Mouse (Mus musculus): Measurements from ENCODE around the gene CT030661.1. TPM values are rescaled to one million over a fixed set of nuclear protein-coding genes. Genes with fewer than 3 reads are reported as not detected.
"Not testable (repeated sequence)": the region's sequence is repeated elsewhere in the genome, so short reads cannot be mapped to it uniquely, and the experiment has no call there.

Gene CT030661.1
- polyA plus RNA-seq (2012; rRNA removed) = 1.4 and 2.0 TPM in 2 replicates

GRCm38 (mm10) chr17:22314730-22315226, at the start of gene CT030661.1:
Gene CT030661.1, minus strand, starts transcription at chr17:22314837.
- Histone ChIP-seq H3K4me3 (ENCODE audit: control insufficient read depth, low read depth, low read length) (peak within 1 kb of the TSS; percentile 85), H3K27ac (ENCODE audit: control insufficient read depth, insufficient read depth, low read depth, low read length) (peak within 1 kb of the TSS; percentile 61; the same call in 1 of the 2 replicates)
- not testable (repeated sequence) for H3K4me1 ChIP-seq (ENCODE audit: control insufficient read depth, insufficient read depth, low read length); H3K36me3 ChIP-seq (ENCODE audit: control insufficient read depth, insufficient read depth, low read length); H3K27me3 ChIP-seq (ENCODE audit: control insufficient read depth, insufficient read depth, low read length)
- TF ChIP-seq POLR2A (IDR thresholded peaks at IDR 0.05; ENCODE audit: control insufficient read depth, low read depth, low read length) = peak; percentile 47; the same call in 1 of the 2 replicates

- Histone ChIP-seq H3K36me3 (ENCODE audit: control insufficient read depth, insufficient read depth, low read length) (no peaks in the 10 kb centered on the region), H3K27ac (ENCODE audit: control insufficient read depth, insufficient read depth, low read depth, low read length) (no peak overlapping the region), H3K4me3 (ENCODE audit: control insufficient read depth, low read depth, low read length) (no peak overlapping the region), H3K27me3 (ENCODE audit: control insufficient read depth, insufficient read depth, low read length) (no peaks in the 10 kb centered on the region), H3K4me1 (ENCODE audit: control insufficient read depth, insufficient read depth, low read length) (peaks cover 5% of the 10 kb centered on the region; the same call in 1 of the 2 replicates)
- no peak for TF ChIP-seq POLR2A (IDR thresholded peaks at IDR 0.05; ENCODE audit: control insufficient read depth, low read depth, low read length)
- TF ChIP-seq CTCF (IDR thresholded peaks at IDR 0.05; ENCODE audit: control insufficient read depth, insufficient read depth, insufficient replicate concordance, low read depth, low read length) = no peak
These were observed 49.3 kb upstream of the CT030661.1 start for GRCm38 (mm10) chr17:22363895-22364294.

GRCm38 (mm10) chr17:22361101-22361781, 46.6 kb upstream of the CT030661.1 start, which contains the start of the genes Zfp944 and Zfp758:
Gene Zfp944, minus strand, starts transcription at chr17:22361400.
Gene Zfp758, plus strand, starts transcription at chr17:22361453.
- H3K27ac ChIP-seq (ENCODE audit: control insufficient read depth, insufficient read depth, low read depth, low read length) = peak within 1 kb of the TSS; percentile 78
- H3K4me1 ChIP-seq (ENCODE audit: control insufficient read depth, insufficient read depth, low read length); H3K27me3 ChIP-seq (ENCODE audit: control insufficient read depth, insufficient read depth, low read length); H3K36me3 ChIP-seq (ENCODE audit: control insufficient read depth, insufficient read depth, low read length): not testable (repeated sequence)
- H3K4me3 ChIP-seq (ENCODE audit: control insufficient read depth, low read depth, low read length) = peak within 1 kb of the TSS; percentile 81

- Histone ChIP-seq H3K27me3 (ENCODE audit: control insufficient read depth, insufficient read depth, low read length) (no peaks in the 10 kb centered on the region), H3K36me3 (ENCODE audit: control insufficient read depth, insufficient read depth, low read length) (no peaks in the 10 kb centered on the region), H3K27ac (ENCODE audit: control insufficient read depth, insufficient read depth, low read depth, low read length) (peak overlapping the region; percentile 71)
These were observed 45.9 kb upstream of the CT030661.1 start for GRCm38 (mm10) chr17:22360572-22360971.

GRCm38 (mm10) chr17:22352794-22353193, 38.2 kb upstream of the CT030661.1 start:
- H3K27ac ChIP-seq (ENCODE audit: control insufficient read depth, insufficient read depth, low read depth, low read length) = no peak overlapping the region
- H3K4me1 ChIP-seq (ENCODE audit: control insufficient read depth, insufficient read depth, low read length) = no peaks in the 10 kb centered on the region
- TF ChIP-seq CTCF (IDR thresholded peaks at IDR 0.05; ENCODE audit: control insufficient read depth, insufficient read depth, insufficient replicate concordance, low read depth, low read length) (no peak), POLR2A (IDR thresholded peaks at IDR 0.05; ENCODE audit: control insufficient read depth, low read depth, low read length) (no peak)
- H3K36me3 ChIP-seq (ENCODE audit: control insufficient read depth, insufficient read depth, low read length) = no peaks in the 10 kb centered on the region
- no peaks in the 10 kb centered on the region for H3K27me3 ChIP-seq (ENCODE audit: control insufficient read depth, insufficient read depth, low read length)
- no peak overlapping the region for H3K4me3 ChIP-seq (ENCODE audit: control insufficient read depth, low read depth, low read length)

More at GRCm38 (mm10) chr17:22360572-22360971, 45.9 kb upstream of the CT030661.1 start:
- TF ChIP-seq CTCF (IDR thresholded peaks at IDR 0.05; ENCODE audit: control insufficient read depth, insufficient read depth, insufficient replicate concordance, low read depth, low read length) = no peak
- no peak for TF ChIP-seq POLR2A (IDR thresholded peaks at IDR 0.05; ENCODE audit: control insufficient read depth, low read depth, low read length)
- peaks cover 5% of the 10 kb centered on the region; the same call in 1 of the 2 replicates for H3K4me1 ChIP-seq (ENCODE audit: control insufficient read depth, insufficient read depth, low read length)
- peak overlapping the region; percentile 81 for H3K4me3 ChIP-seq (ENCODE audit: control insufficient read depth, low read depth, low read length)

- not testable (repeated sequence) for H3K4me3 ChIP-seq (ENCODE audit: control insufficient read depth, low read depth, low read length); H3K27me3 ChIP-seq (ENCODE audit: control insufficient read depth, insufficient read depth, low read length); H3K4me1 ChIP-seq (ENCODE audit: control insufficient read depth, insufficient read depth, low read length); H3K36me3 ChIP-seq (ENCODE audit: control insufficient read depth, insufficient read depth, low read length); H3K27ac ChIP-seq (ENCODE audit: control insufficient read depth, insufficient read depth, low read depth, low read length)
These were observed 610 bp upstream of the CT030661.1 start for GRCm38 (mm10) chr17:22315247-22315646.

GRCm38 (mm10) chr17:22314219-22314618, 418 bp downstream of the CT030661.1 start:
- H3K4me1 ChIP-seq (ENCODE audit: control insufficient read depth, insufficient read depth, low read length); H3K27me3 ChIP-seq (ENCODE audit: control insufficient read depth, insufficient read depth, low read length); H3K36me3 ChIP-seq (ENCODE audit: control insufficient read depth, insufficient read depth, low read length); H3K27ac ChIP-seq (ENCODE audit: control insufficient read depth, insufficient read depth, low read depth, low read length): not testable (repeated sequence)
- peak overlapping the region; percentile 85 for H3K4me3 ChIP-seq (ENCODE audit: control insufficient read depth, low read depth, low read length)

Other genes with a start within 250 kb of the CT030661.1 start
- 0.04 and 0.06 TPM in 2 replicates for gene Zfp947, start 148.6 kb downstream of the CT030661.1 start, polyA plus RNA-seq (2012; rRNA removed)
- gene Zfp994, start 89.2 kb downstream of the CT030661.1 start, polyA plus RNA-seq (2012; rRNA removed) = 0.11 and 0.25 TPM in 2 replicates
- 2.8 and 3.0 TPM in 2 replicates for gene Zfp944, start 46.6 kb upstream of the CT030661.1 start, polyA plus RNA-seq (2012; rRNA removed)
- 0.71 and 0.84 TPM in 2 replicates for gene Zfp758, start 46.6 kb upstream of the CT030661.1 start, polyA plus RNA-seq (2012; rRNA removed)
- 0.54 and 1.0 TPM in 2 replicates for gene Zfp946, start 109.4 kb upstream of the CT030661.1 start, polyA plus RNA-seq (2012; rRNA removed)

Measured in testis, adult 2 months (tissue).